Mouse (Mus musculus) liver, adult 10 weeks (tissue): ENCODE results near the gene Zfp319. TPM values are rescaled to one million over a fixed set of nuclear protein-coding genes. Genes with fewer than 3 reads are reported as not detected.

Source experiments
- polyA plus RNA-seq: library from polyadenylated mRNA; stranded (reverse); fragments of 350-450 nt; fragmentation: Illumina TruSeq; extraction: RNeasy Lipid Tissue Mini Kit (QIAGEN cat#74804); gene quantifications from one replicate; pipeline ENCODE4 v1.2.3, GENCODE M21; 2014; ENCODE audit warnings: low read depth, low replicate concordance

The Zfp319 gene
- 0.69 TPM for polyA plus RNA-seq

GRCm38 (mm10) chr8:95331720-95332436 is at the start of gene Zfp319, which contains the start of gene Usb1:
Gene Zfp319 (minus strand): TSS chr8:95331950.
Gene Usb1 (plus strand): TSS chr8:95332284.

GRCm38 (mm10) chr8:95352151-95352870 is 20.6 kb upstream of the Zfp319 start, which contains the start of gene Mmp15:
Gene Mmp15 (plus strand): TSS chr8:95352268.

GRCm38 (mm10) chr8:95310342-95310970 is 21.3 kb downstream of the Zfp319 start, which contains the start of gene Tepp:
Gene Tepp (plus strand): TSS chr8:95310566.

GRCm38 (mm10) chr8:95306431-95306830 is 25.3 kb downstream of the Zfp319 start, which contains the start of gene Cngb1:
Gene Cngb1 (minus strand): TSS chr8:95306585.

Other genes with a start within 250 kb of the Zfp319 start
- 0.90 TPM for gene Kifc3, start 129.1 kb downstream of the Zfp319 start, polyA plus RNA-seq
- not detected for gene Cngb1, start 25.4 kb downstream of the Zfp319 start, polyA plus RNA-seq
- gene Tepp, start 21.4 kb downstream of the Zfp319 start, polyA plus RNA-seq: not detected
- 2.1 TPM for gene Usb1, start 334 bp upstream of the Zfp319 start, polyA plus RNA-seq
- 0.79 TPM for gene Mmp15, start 20.3 kb upstream of the Zfp319 start, polyA plus RNA-seq
- 31.0 TPM for gene Cfap20, start 102.9 kb upstream of the Zfp319 start, polyA plus RNA-seq
- 70.5 TPM for gene Csnk2a2, start 158.1 kb upstream of the Zfp319 start, polyA plus RNA-seq
- not detected for gene Ccdc113, start 202.1 kb upstream of the Zfp319 start, polyA plus RNA-seq
- gene Prss54, start 244.4 kb upstream of the Zfp319 start, polyA plus RNA-seq: not detected